Mouse (Mus musculus) forebrain, embryonic 12.5 days (tissue): ENCODE results near the gene Dgke. TPM values are rescaled to one million over a fixed set of nuclear protein-coding genes. Genes with fewer than 3 reads are reported as not detected.
"Not testable (repeated sequence)": the region's sequence is repeated elsewhere in the genome, so short reads cannot be mapped to it uniquely, and the experiment has no call there.

ENCODE experiments used
- ATAC-seq: fragments of 200-750 bp; cut with Nextera tagmentation; 2 replicates; pipeline ENCODE4 v1.8.0; 2017; ENCODE audit warnings: moderate TSS enrichment; ENCODE audit not compliant: low FRiP score
- H3K27ac ChIP-seq: fragments of 300-500 bp; sonication (generic); 2 replicates; pipeline ENCODE4 v1.5.1; 2016; ENCODE audit warnings: mild to moderate bottlenecking
- H3K27me3 ChIP-seq: fragments of 300-500 bp; sonication (generic); 2 replicates; pipeline ENCODE4 v1.6.1; 2016; ENCODE audit warnings: mild to moderate bottlenecking
- H3K36me3 ChIP-seq: fragments of 300-500 bp; sonication (generic); replicated peaks from 2 replicates; pipeline ENCODE4 v1.6.1; 2016; ENCODE audit warnings: mild to moderate bottlenecking
- H3K4me1 ChIP-seq: fragments of 300-500 bp; sonication (generic); 2 replicates; pipeline ENCODE4 v1.6.1; 2016
- H3K4me2 ChIP-seq: fragments of 300-500 bp; sonication (generic); 2 replicates; pipeline ENCODE4 v1.6.1; 2016; ENCODE audit warnings: mild to moderate bottlenecking, moderate library complexity
- H3K4me3 ChIP-seq: fragments of 300-500 bp; sonication (generic); replicated peaks from 2 replicates; pipeline ENCODE4 v1.5.1; 2016; ENCODE audit warnings: mild to moderate bottlenecking
- H3K9ac ChIP-seq: fragments of 300-500 bp; sonication (generic); 2 replicates; pipeline ENCODE4 v1.6.1; 2016; ENCODE audit warnings: mild to moderate bottlenecking
- H3K9me3 ChIP-seq: fragments of 300-500 bp; sonication (generic); 2 replicates; pipeline ENCODE4 v1.6.1; 2016
- WGBS: fragments of 180-500 bp; shearing (Covaris S2); methylation state at CpG from one replicate; pipeline ENCODE4 v1.1.7; 2016; 5-methylcytosine and 5-hydroxymethylcytosine counted together
- polyA plus RNA-seq: library from polyadenylated mRNA; unstranded; fragments of >200 nt; fragmentation: Nextera tagmentation; extraction: Ambion mirVana; gene quantifications from 2 replicates; pipeline ENCODE4 v1.2.1, GENCODE M21; 2016

Gene Dgke
- polyA plus RNA-seq, 1 experiment from 2014 or later = 9.2 TPM

DNA sequence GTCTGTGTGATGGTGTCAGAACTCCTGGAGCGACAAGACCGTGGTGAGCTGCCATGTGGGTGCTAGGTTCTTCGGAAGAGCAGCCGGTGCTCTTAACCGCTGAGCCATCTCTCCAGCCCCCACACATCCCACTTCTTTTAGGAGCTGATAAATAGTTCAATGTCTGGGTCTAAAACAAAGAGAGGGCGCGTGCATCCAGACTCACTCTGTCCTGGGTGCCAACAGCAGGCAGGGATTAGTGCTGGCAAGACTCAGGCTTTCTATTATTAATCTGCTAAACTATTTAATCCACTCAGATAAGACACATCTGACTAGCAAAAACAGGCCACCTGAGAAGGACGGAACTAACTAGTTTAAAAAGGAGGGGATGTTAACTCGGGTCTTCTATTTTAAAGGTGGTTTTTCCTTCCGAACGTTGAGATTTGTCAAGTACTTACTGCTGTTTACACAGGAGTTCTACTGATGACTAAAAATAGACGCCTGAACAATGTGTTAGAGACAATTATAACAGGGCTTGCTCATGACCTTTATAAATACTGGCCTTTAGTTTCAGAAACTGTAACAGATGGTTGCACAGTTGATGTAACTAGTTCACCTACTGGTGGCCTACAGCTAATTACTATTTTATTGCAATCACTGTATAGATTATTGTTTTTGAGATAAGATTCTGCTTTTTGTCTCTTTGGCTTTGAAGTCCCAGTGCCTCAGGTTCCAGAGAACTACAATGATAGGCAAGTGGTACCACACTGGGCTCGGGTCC, 10.5 kb downstream of the Dgke start:
- H3K4me3 ChIP-seq = no peak overlapping the region
- H3K9me3 ChIP-seq = no peaks in the 10 kb centered on the region
- no peak overlapping the region for H3K9ac ChIP-seq
- H3K27ac ChIP-seq = no peak overlapping the region
- 85% methylated on average over 13 of the region's 13 CpGs for WGBS
- no peak for ATAC-seq
- H3K4me2 ChIP-seq = no peak overlapping the region
- H3K36me3 ChIP-seq = peaks cover 8% of the 10 kb centered on the region; the same call in 1 of the 2 replicates
- H3K27me3 ChIP-seq = no peaks in the 10 kb centered on the region
- H3K4me1 ChIP-seq = peaks cover 28% of the 10 kb centered on the region

DNA sequence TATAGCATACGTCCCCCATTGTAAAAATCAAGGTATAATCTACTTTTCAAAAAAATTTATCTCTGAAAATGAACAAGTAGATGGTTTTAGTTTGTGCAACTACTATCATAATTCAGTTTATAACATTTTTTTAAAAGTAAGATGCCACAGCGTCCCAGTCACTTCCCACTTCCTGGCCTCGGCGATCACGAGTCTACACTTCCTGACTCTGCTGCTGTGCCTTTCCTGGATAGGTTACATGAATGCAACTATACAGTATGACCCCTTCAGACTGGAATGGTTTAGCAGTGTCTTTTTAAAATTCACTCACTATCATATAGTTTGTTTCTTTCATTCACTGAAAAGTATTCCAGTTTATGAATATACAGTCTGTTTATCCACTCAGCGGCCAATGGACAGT, 14.9 kb downstream of the Dgke start:
- Histone ChIP-seq H3K4me2 (no peak overlapping the region), H3K36me3 (peaks cover 41% of the 10 kb centered on the region), H3K27ac (no peak overlapping the region), H3K9me3 (no peaks in the 10 kb centered on the region), H3K27me3 (no peaks in the 10 kb centered on the region), H3K9ac (no peak overlapping the region), H3K4me1 (no peaks in the 10 kb centered on the region), H3K4me3 (no peak overlapping the region)
- no peak for ATAC-seq
- WGBS = 93% methylated on average over 6 of the region's 6 CpGs

GRCm38 (mm10) chr11:89046021-89046420, 20.6 kb downstream of the Dgke start:
- WGBS = 90% methylated on average over 3 of the region's 3 CpGs
- Histone ChIP-seq H3K27me3 (no peaks in the 10 kb centered on the region), H3K4me2 (no peak overlapping the region), H3K27ac (no peak overlapping the region), H3K4me3 (no peak overlapping the region), H3K9me3 (no peaks in the 10 kb centered on the region), H3K9ac (no peak overlapping the region), H3K4me1 (no peaks in the 10 kb centered on the region), H3K36me3 (peaks cover 82% of the 10 kb centered on the region)
- no peak for ATAC-seq

DNA sequence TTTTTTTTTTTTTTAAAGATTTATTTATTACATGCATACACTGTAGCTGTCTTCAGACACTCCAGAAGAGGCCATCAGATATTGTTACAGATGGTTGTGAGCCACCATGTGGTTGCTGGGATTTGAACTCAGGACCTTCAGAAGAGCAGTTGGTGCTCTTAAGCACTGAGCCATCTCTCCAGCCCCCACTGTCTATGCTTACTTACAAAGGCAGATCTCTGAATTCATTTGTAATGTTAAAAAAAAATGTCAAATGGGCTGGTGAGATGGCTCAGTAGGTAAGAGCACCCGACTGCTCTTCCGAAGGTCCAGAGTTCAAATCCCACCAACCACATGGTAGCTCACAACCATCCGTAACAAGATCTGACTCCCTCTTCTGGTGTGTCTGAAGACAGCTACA, 21.1 kb downstream of the Dgke start:
- H3K4me1 ChIP-seq, H3K4me2 ChIP-seq, H3K27ac ChIP-seq, H3K27me3 ChIP-seq, H3K9ac ChIP-seq, H3K4me3 ChIP-seq, ATAC-seq, H3K9me3 ChIP-seq: not testable (repeated sequence)
- peaks cover 80% of the 10 kb centered on the region for H3K36me3 ChIP-seq
- WGBS = 99% methylated on average over 3 of the region's 3 CpGs

- H3K4me1 ChIP-seq = no peaks in the 10 kb centered on the region
- no peak overlapping the region for H3K9ac ChIP-seq
- 96% methylated on average over 7 of the region's 7 CpGs for WGBS
- no peaks in the 10 kb centered on the region for H3K9me3 ChIP-seq
- H3K36me3 ChIP-seq = peaks cover 77% of the 10 kb centered on the region
- H3K27me3 ChIP-seq = no peaks in the 10 kb centered on the region
- no peak overlapping the region for H3K27ac ChIP-seq
- H3K4me2 ChIP-seq = no peak overlapping the region
- no peak overlapping the region for H3K4me3 ChIP-seq
- ATAC-seq = no peak
Measured at GRCm38 (mm10) chr11:89043046-89043445, 23.6 kb downstream of the Dgke start.

GRCm38 (mm10) chr11:89041073-89041472, 25.6 kb downstream of the Dgke start:
- WGBS = 87% methylated on average over 6 of the region's 7 CpGs
- H3K4me3 ChIP-seq, H3K4me2 ChIP-seq, H3K27me3 ChIP-seq, ATAC-seq, H3K9ac ChIP-seq, H3K4me1 ChIP-seq, H3K27ac ChIP-seq, H3K9me3 ChIP-seq: not testable (repeated sequence)
- H3K36me3 ChIP-seq = peaks cover 69% of the 10 kb centered on the region

- H3K4me3 ChIP-seq = no peak overlapping the region
- no peaks in the 10 kb centered on the region for H3K4me1 ChIP-seq
- no peak for ATAC-seq
- no peaks in the 10 kb centered on the region for H3K9me3 ChIP-seq
- no peak overlapping the region for H3K9ac ChIP-seq
- 37% methylated on average over 3 of the region's 3 CpGs for WGBS
- peaks cover 52% of the 10 kb centered on the region for H3K36me3 ChIP-seq
- no peak overlapping the region for H3K27ac ChIP-seq
- no peaks in the 10 kb centered on the region for H3K27me3 ChIP-seq
- H3K4me2 ChIP-seq = no peak overlapping the region
Measured at GRCm38 (mm10) chr11:89039325-89039724, 27.3 kb downstream of the Dgke start.

DNA sequence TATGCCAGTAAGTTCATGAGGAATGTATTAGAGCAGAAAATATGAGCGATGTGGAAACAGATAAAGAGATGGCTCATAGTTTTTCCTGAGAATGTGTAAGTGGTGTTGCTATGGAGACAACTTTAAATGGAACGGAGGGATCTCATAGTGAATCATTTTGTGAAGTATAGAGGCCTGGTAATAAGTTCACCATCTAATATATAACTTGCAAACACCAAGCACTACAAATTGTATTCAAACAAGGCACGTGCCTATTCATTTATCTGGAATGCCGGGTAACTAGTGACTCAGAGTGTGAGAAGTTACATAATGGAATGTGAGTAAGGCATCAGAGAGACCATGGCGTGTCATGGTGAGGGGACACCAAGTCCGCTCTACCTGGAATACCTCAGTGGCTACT, 28.2 kb downstream of the Dgke start:
- Histone ChIP-seq H3K4me1 (no peaks in the 10 kb centered on the region), H3K9me3 (no peaks in the 10 kb centered on the region), H3K4me3 (no peak overlapping the region), H3K36me3 (peaks cover 46% of the 10 kb centered on the region), H3K9ac (no peak overlapping the region), H3K27me3 (no peaks in the 10 kb centered on the region), H3K27ac (no peak overlapping the region), H3K4me2 (no peak overlapping the region)
- ATAC-seq = no peak
- 93% methylated on average over 6 of the region's 6 CpGs for WGBS

GRCm38 (mm10) chr11:89035552-89035951, 31.1 kb downstream of the Dgke start:
- WGBS = 88% methylated on average over 3 of the region's 3 CpGs
- no peak overlapping the region for H3K9ac ChIP-seq
- no peak for ATAC-seq
- no peaks in the 10 kb centered on the region for H3K27me3 ChIP-seq
- H3K4me1 ChIP-seq = no peaks in the 10 kb centered on the region
- H3K4me2 ChIP-seq = no peak overlapping the region
- H3K4me3 ChIP-seq = no peak overlapping the region
- peaks cover 21% of the 10 kb centered on the region for H3K36me3 ChIP-seq
- H3K27ac ChIP-seq = no peak overlapping the region
- H3K9me3 ChIP-seq = no peaks in the 10 kb centered on the region

- H3K9me3 ChIP-seq = no peaks in the 10 kb centered on the region
- H3K4me2 ChIP-seq = no peak overlapping the region
- ATAC-seq = no peak
- peaks cover 11% of the 10 kb centered on the region for H3K36me3 ChIP-seq
- H3K27me3 ChIP-seq = no peaks in the 10 kb centered on the region
- H3K4me3 ChIP-seq = no peak overlapping the region
- no peak overlapping the region for H3K9ac ChIP-seq
- H3K4me1 ChIP-seq = no peaks in the 10 kb centered on the region
- no peak overlapping the region for H3K27ac ChIP-seq
Measured at GRCm38 (mm10) chr11:89034592-89034991, 32.1 kb downstream of the Dgke start.

DNA sequence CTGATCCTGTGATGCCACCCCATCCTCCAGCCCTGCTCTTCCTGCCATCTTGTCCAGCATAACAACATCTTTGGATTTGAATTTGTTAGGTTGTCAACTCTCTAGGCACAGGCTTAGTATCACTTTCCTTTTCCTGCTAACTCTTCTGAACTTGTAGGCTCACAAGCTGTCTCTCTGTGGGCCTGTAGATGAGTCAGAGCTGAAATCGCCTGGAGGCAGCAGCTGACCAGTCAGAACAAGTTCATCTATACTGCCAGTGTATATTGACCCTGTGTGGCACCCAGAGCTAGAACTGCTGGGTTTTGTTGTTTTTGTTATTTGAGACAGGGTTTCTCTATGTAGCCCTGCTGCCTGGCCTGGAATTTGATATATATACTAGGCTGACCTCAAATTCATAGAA, 35.5 kb downstream of the Dgke start:
- Histone ChIP-seq H3K9me3 (no peaks in the 10 kb centered on the region), H3K4me1 (no peaks in the 10 kb centered on the region), H3K27ac (no peak overlapping the region), H3K4me3 (no peak overlapping the region), H3K4me2 (no peak overlapping the region), H3K9ac (no peak overlapping the region), H3K36me3 (no peaks in the 10 kb centered on the region), H3K27me3 (no peaks in the 10 kb centered on the region)
- ATAC-seq = no peak
- WGBS = 75% methylated on average over 1 of the region's 1 CpGs

DNA sequence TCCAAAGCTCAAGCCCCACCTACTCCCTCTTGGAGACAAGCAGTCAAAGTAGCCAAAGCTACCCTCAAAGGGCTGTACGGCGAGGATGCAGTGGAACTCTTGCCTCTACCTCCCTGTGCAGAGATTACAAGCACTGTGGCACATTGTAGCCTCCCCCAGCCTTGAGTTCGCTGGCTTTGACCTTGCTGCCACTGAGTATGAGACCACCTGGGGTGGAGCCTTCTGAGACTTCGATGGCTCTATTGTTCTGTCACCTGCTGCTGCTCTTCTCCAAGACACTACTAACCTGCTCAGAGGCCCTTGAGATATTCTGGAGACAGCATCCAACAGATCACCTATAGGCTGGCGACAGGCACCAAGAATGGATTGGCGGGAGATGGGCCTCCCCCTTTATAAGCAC, 36.1 kb downstream of the Dgke start:
- ATAC-seq = no peak
- H3K27ac ChIP-seq = no peak overlapping the region
- H3K36me3 ChIP-seq = no peaks in the 10 kb centered on the region
- no peak overlapping the region for H3K9ac ChIP-seq
- WGBS = 79% methylated on average over 6 of the region's 6 CpGs
- no peak overlapping the region for H3K4me3 ChIP-seq
- H3K4me1 ChIP-seq = no peaks in the 10 kb centered on the region
- no peaks in the 10 kb centered on the region for H3K27me3 ChIP-seq
- no peaks in the 10 kb centered on the region for H3K9me3 ChIP-seq
- no peak overlapping the region for H3K4me2 ChIP-seq

DNA sequence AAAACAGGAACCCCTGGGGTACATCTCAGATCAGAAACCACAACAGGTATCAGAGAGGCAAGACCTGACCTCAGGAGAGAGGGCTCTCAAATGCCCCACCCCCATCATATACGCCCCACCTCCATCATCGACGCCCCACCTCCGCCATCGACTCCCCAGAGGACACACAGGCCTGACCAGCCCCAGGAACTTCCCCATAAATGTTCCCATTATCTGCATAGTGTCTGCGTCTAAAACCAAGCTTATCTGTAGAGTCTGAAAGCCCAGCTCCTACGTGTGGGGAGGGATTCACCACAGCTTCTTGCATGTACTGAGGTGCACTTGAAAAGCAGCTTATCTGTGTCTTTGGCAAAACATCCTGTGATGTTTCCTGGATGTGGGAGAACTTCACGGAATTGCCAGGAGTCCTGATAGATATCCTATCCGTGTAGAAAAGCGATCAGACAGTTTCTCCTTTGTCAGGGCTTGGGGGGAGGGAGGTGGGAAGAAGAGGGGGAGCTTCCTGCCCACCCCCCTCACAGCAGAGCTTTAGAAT, 37.7 kb downstream of the Dgke start:
- H3K4me3 ChIP-seq = no peak overlapping the region
- no peak overlapping the region for H3K27ac ChIP-seq
- no peaks in the 10 kb centered on the region for H3K9me3 ChIP-seq
- WGBS = 68% methylated on average over 10 of the region's 10 CpGs
- no peak for ATAC-seq
- H3K9ac ChIP-seq = no peak overlapping the region
- no peak overlapping the region for H3K4me2 ChIP-seq
- no peaks in the 10 kb centered on the region for H3K36me3 ChIP-seq
- no peaks in the 10 kb centered on the region for H3K27me3 ChIP-seq
- no peaks in the 10 kb centered on the region for H3K4me1 ChIP-seq
